Mouse (Mus musculus): Measurements from ENCODE around the gene Zfp869. TPM values are rescaled to one million over a fixed set of nuclear protein-coding genes. Genes with fewer than 3 reads are reported as not detected.
"Not testable (repeated sequence)": the region's sequence is repeated elsewhere in the genome, so short reads cannot be mapped to it uniquely, and the experiment has no call there.

The Zfp869 gene
- total RNA-seq (2021), result 10 to 100 TPM; 13.3 to 16.4 TPM
- long read RNA-seq, experiment 1, partial matches to known transcripts, result 0 of 18 reads
- long read RNA-seq, experiment 1, other reads (novel, unspliced or antisense), result 18 of 18 reads
- long read RNA-seq, experiment 2, partial matches to known transcripts, result 0 of 5 reads
- long read RNA-seq, experiment 2, other reads (novel, unspliced or antisense), result 5 of 5 reads

DNA sequence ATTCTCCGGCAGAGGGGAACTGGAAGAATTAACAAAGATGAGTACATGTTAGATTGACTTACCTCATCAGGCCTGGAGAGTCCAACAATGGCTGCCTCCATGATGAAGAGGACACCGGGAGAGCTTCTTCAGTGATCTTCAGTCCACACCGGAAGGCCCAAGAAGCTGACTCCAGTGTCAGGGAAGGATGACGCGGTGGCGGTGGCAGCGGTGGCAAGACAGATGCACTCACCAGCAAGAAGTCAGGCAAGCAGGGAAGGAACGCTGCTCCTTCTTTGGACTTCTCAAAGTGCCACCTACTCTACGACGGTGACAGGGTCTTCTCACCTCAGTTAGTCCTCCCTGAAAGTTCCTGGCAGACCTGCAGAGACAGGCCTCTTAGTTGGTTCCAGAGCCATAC, at the start of gene Zfp869:
TSS of gene Zfp869 (minus strand) at position 101 of the 400 bp plus-strand sequence.
- not testable (repeated sequence) for DNase-seq

DNA sequence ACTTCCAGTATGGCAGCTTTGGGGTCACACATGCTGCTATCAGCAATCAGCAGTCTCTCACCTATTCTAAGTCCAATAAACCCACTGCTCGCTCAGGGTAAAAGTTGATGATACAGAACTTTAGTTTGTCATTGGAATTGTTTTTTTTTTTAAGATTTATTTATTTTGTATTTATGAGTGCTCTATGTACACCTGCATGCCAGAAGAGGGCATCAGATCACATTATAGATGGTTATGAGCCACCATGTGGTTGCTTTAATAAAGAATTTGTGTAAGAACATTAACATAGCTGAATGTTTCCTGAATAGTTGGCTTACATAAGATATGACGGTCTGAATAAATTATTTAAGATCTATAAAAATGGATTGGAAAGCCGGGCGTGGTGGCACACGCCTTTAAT, 47.8 kb upstream of the Zfp869 start:
- no peak for DNase-seq

DNA sequence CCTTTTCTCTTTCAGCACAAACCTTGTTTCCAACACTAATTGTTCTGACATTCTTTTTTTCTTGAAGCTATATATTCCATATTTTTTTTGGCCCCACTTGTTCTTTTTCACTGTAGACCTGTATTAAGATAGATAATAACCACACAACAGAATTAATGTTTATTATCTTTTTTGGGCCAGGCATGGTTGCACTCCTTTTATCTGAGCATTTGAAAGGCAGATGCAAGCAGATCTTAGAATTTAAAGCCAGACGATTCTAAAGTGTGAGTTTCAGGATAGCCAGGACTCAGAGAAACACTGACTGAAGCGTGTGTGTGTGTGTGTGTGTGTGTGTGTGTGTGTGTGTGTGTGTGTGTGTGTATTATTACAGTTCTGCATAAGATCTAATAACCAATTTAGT, 41.9 kb upstream of the Zfp869 start:
- no peak for DNase-seq

DNA sequence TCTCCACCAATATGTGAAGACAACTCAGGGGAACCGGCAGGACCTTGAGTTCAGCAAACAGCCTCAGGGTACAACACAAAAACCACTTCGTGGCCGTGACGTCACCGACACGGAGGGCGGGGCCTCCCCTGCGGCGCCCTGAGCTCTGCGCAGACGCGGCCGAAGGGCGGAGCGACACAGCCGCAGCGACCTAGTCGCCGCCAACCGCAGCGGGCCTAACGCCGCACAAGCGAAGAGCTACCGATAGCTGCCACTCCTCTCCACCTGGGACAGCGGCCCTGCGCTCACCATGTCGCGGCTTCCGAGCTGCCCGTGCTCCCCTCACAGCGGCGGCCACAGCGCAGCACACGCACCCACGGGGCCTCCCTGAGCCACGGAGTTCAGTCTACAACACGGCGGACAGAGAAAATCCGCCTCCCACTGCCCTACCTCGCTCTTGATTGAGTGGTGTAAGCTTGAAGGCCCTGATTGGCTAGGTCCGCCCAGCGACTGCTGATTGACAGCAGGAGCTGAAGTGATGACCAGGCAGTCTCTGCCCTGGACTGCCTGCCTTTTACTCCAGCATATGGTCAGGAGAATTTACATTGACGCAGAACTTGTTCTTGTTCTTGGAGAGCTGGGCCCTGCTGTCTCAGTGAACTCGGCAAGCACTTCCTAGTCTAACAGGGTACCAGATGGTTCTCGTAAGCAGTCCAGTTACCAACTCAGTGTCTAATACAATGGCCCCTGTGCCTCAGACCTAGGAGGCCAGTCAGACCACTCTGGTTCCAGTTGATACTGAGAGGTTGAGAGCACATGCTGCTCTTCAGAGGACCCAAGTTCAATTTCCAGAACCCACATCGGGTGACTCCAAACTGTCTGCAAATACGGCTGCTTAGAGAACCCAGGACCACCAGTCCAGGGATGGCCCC, 39.3 kb upstream of the Zfp869 start, which contains the start of gene Zfp963:
TSS of gene Zfp963 (minus strand) at position 427 of the 911 bp plus-strand sequence.
- DNase-seq, result peak; percentile 96 to 98

DNA sequence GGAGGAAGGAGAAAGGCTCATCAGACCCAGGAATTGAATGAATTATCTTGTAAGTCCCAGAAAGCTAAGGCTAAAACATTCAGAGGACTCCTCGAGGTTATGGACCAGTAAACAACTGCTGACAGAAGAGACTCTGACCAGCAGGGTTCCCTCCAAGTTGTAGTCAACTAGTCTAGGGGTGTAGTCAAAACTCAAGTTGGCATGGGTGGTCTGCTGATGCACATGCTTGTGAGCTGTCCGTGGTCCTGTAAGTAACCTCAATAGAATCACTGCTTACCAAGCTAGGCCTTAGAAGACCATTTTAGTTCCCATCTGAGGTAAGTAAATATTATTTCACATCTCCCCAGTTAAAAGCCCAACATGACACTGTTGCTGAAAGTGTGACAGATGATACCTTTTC, 30.7 kb upstream of the Zfp869 start:
- DNase-seq, result no peak

DNA sequence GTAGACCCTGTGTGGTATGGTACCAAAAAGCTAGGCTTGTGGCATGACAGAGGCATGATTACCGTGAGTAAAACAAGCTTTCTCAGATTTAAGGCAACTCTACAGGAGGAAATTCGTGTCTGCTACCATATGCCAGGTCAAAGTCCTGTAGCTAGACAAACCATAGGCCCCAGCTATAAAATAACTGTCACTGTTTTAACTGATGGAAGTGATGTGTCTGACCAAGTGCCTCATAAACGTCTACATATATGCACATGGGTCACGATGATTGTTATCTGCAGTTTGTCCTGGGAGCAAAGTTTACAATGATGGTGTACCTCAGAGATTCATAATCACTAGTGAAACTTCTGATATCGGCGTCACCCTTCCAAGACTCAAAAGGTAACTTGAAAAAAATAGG, 30.2 kb upstream of the Zfp869 start:
- no peak for DNase-seq

DNA sequence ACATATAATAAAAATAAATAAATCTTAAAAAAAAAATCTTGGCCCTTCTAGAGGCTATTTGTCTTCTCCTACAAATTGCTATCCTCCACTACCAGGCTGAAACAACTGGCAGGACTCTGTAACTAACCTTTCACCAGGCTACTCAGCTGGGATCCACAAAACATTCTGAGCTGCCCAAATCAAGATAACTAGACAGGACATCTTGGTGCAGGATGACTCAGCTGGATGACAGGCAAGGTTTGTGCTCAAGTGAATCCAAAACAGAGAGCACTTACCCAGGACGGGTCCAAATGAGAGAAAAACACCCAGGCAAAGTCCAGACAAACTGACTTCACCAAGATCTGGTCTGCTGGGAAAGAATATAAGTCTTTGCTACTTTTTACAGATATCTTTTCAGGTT, 25.0 kb upstream of the Zfp869 start:
- DNase-seq, result no peak

DNA sequence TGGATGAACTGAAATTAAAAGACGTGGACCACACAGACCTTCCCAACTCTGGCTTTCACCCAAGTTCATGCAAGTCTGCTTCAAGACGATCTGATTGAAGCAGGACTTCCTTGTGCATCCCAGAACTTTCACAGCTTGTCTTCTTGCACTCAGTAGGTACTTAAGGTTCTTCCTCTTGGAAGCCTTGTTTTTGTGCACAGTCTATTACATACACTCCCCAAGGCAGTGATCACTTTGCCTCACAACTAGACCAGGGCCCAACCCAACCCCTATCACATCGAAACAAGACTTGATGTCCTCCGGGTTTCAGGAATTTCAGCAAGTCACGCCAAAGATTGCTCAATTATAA, 6.7 kb upstream of the Zfp869 start:
- no peak for DNase-seq

DNA sequence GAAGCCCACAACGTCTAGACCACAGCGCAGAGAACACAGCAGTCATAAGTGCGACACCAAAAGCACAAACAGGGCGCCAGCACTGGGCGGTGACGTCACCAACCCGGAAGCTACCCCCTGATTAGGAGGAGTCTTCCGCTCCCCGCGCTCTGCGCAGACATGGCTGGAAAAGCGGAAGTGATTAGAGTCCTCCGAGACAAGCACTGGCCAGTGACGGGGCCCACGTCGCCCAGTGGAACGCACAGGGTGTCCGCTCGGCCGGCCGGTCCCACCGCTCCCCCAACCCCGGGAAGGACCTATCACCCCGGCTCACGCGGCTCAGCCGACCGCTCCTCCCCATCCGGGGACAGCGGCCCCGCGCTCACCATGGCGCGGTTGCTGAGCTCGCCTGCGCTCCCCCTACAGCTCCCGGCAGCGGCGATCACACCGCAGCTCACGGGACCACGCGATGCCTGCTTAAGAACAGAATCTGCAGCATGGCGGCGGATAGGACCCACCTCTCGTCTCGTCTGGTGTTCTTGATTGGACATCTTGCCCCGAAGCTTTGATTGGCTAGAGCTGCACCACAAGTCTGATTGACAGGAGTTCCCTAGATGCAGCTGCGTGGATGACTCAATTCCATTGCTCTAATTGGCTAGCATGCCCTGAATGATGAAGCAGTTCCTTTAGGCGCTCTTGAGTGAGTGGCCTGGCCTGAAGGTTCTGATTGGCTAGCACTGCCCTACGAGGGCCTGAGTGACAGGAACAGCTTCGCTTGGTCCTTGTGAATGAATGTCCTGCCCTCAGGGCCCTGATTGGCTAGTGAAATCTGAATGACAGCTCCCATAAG, 6.1 kb upstream of the Zfp869 start:
- DNase-seq, result peak; percentile 95 to 99

DNA sequence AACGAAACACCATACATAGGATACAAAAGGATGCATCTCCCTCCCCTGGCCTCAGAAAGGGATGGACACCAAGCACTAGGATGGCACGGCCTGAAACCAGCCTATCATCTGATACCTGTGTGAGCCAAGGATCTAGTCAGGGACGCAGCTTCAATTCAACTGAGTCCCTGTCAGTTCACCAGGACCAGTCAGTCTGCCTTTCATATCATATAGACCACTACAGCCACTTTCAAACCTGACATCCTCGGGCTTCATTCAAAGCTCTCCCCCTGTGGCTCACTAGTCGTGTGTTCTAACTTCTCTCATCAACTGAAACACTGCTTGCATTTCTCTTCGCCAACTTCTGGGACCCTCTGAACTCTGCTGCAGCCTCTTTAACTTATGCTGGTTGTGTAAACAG, 4.8 kb upstream of the Zfp869 start:
- DNase-seq, result no peak

DNA sequence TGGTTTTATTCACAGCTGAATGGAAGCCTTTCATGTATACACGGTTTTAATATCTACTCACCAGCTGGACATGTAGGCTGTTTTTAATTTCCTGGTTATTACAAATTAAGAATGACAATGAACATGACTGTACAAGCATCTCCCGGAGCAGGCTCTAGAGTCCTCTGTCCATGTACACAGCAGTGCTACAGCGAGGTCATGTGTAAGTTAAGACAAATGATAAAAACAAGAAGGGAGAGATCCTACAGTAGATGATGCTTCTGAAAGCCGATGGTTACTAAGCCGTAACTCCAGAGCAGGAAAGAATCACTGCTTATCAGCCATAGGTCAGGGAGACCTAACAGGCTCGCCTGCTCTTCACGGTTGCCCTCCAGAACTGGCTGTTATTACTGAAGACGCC, 3.0 kb upstream of the Zfp869 start:
- DNase-seq, result no peak

DNA sequence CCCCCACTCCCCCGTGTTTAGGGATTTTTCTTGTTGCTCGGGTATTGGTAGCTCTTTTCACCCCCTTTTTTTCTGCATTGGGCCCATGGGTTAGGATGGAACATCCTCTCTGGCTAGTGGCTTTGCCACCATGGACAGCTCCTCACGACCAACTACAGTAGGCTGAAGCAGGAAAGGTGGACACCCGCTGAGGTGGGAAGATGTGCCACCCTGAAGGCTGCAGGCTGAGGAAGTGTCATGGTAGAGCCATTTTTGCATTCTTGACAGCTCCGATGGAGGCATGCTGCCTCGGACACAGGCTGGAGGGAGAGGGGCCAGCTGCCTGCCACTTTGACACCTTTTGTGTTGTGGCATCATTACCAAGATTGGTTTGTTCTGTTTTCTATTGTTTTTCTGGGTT, 8.7 kb downstream of the Zfp869 start:
- no peak for DNase-seq

DNA sequence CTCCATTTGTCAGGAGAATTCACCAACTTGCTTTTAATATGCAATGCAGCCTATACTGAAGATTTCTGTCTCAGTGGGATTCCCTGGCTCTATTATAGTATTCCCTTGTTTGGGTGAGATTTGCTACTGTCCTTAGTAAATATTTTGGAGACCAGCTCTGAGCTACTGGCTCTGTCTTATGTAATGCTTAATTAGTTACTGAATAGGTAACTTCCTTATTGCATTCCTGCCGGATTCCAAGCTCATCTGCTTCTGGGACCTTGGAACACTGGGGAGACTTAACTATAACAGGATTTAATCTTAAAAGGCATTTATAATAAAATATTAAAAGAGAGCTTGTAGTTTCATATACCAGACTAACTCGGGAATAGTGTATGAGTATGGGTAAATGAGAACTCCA, 45.5 kb downstream of the Zfp869 start:
- not testable (repeated sequence) for DNase-seq

DNA sequence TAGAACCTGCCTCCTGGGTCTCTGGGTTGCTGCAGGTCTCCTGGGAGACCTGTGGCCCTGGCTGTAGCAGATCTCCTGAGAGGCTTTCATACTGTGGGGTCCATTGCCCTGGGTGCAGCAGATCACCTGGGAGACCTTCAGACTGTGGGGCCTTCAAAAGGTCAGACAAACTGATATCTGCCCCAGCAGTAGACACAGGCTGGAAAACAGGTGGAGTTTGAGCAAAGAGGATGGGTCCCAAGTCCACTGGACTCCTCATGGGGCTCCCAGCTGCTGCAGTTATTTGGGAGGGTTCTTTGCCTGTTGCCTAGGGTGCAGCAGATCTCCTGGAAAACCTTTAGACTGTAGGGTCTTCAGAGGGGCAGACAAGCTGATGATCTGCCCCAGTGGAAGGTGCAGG, 49.2 kb downstream of the Zfp869 start:
- DNase-seq, result no peak

Other genes starting within 250 kb of the Zfp869 start
- not detected for gene Gm7697, start 187.7 kb downstream of the Zfp869 start, total RNA-seq (2021)
- 1 to 10 TPM; 6.2 to 7.0 TPM for gene Zfp868, start 85.2 kb downstream of the Zfp869 start, total RNA-seq (2021)
- gene Zfp964, start 56.2 kb downstream of the Zfp869 start, total RNA-seq (2021), result 1 to 10 TPM; 1.2 to 1.4 TPM
- gene Zfp963, start 39.2 kb upstream of the Zfp869 start, total RNA-seq (2021), result 1 to 10 TPM; 2.9 to 3.0 TPM
- 1 to 10 TPM; 1.7 to 4.0 TPM for gene Gm20422, start 64.2 kb upstream of the Zfp869 start, total RNA-seq (2021)
- gene Atp13a1, start 80.4 kb upstream of the Zfp869 start, total RNA-seq (2021), result 10 to 100 TPM; 12.5 to 12.9 TPM
- 10 to 100 TPM; 15.1 to 17.6 TPM for gene Zfp866, start 80.5 kb upstream of the Zfp869 start, total RNA-seq (2021)
- gene Gmip, start 98.0 kb upstream of the Zfp869 start, total RNA-seq (2021), result 1 to 10 TPM; 4.2 to 7.4 TPM
- gene Lpar2, start 111.7 kb upstream of the Zfp869 start, total RNA-seq (2021), result under 1 TPM; 0.12 to 0.33 TPM
- gene Pbx4, start 121.8 kb upstream of the Zfp869 start, total RNA-seq (2021), result not detected
- 1 to 10 TPM; 1.2 to 1.4 TPM for gene Cilp2, start 177.0 kb upstream of the Zfp869 start, total RNA-seq (2021)
- gene Tssk6, start 191.5 kb upstream of the Zfp869 start, total RNA-seq (2021), result under 1 TPM in 1 of 2 experiments, not detected in 1; 0.25 TPM
- gene Ndufa13, start 191.8 kb upstream of the Zfp869 start, total RNA-seq (2021), result 100 to 1,000 TPM; 455 to 494 TPM
- 10 to 100 TPM; 13.7 to 14.2 TPM for gene Yjefn3, start 192.0 kb upstream of the Zfp869 start, total RNA-seq (2021)

Data from heart, adult 18-20 months (tissue).